Mouse (Mus musculus) midbrain, embryonic 11.5 days (tissue): ENCODE results near the gene Grem1. TPM values are rescaled to one million over a fixed set of nuclear protein-coding genes. Genes with fewer than 3 reads are reported as not detected.

ENCODE experiments used
- ATAC-seq: fragments of 200-750 bp; cut with Nextera tagmentation; 2 replicates; pipeline ENCODE4 v1.8.0; 2017; ENCODE audit warnings: moderate TSS enrichment, moderate library complexity; ENCODE audit not compliant: low FRiP score
- DNase-seq: peaks from one replicate; pipeline ENCODE4 v3.0.0; 2015; ENCODE audit warnings: low spot score; ENCODE audit errors: missing footprints
- H3K27ac ChIP-seq: fragments of 300-500 bp; sonication (generic); 2 replicates; pipeline ENCODE4 v1.5.1; 2014; ENCODE audit warnings: low read depth, low read length
- H3K27me3 ChIP-seq: fragments of 300-500 bp; sonication (generic); 2 replicates; pipeline ENCODE4 v1.6.1; 2014; ENCODE audit warnings: mild to moderate bottlenecking, low read length, moderate library complexity, mixed read lengths; ENCODE audit not compliant: control insufficient read depth, insufficient read depth
- H3K36me3 ChIP-seq: fragments of 300-500 bp; sonication (generic); 2 replicates; pipeline ENCODE4 v1.6.1; 2014; ENCODE audit warnings: mild to moderate bottlenecking, low read length, moderate library complexity, mixed read lengths; ENCODE audit not compliant: control insufficient read depth, insufficient read depth
- H3K4me1 ChIP-seq: fragments of 300-500 bp; sonication (generic); 2 replicates; pipeline ENCODE4 v1.6.1; 2014; ENCODE audit warnings: low read length; ENCODE audit not compliant: control insufficient read depth, insufficient read depth
- H3K4me2 ChIP-seq: fragments of 300-500 bp; sonication (generic); 2 replicates; pipeline ENCODE4 v1.6.1; 2014; ENCODE audit warnings: mild to moderate bottlenecking, moderate library complexity
- H3K4me3 ChIP-seq: fragments of 300-500 bp; sonication (generic); 2 replicates; pipeline ENCODE4 v1.5.1; 2014; ENCODE audit warnings: low read depth, low read length
- H3K9ac ChIP-seq: fragments of 300-500 bp; sonication (generic); 2 replicates; pipeline ENCODE4 v1.6.1; 2014; ENCODE audit warnings: low read length
- H3K9me3 ChIP-seq: fragments of 300-500 bp; sonication (generic); 2 replicates; pipeline ENCODE4 v1.6.1; 2016; ENCODE audit warnings: low read length; ENCODE audit not compliant: control insufficient read depth
- WGBS: fragments of 180-500 bp; shearing (Covaris S2); extraction: QIAGEN DNeasy Blood & Tissue Kit; methylation state at CpG from one replicate; pipeline ENCODE4 v1.1.7; 2014; 5-methylcytosine and 5-hydroxymethylcytosine counted together
- polyA plus RNA-seq: library from polyadenylated mRNA; unstranded; fragments of >200 nt; fragmentation: Nextera tagmentation; extraction: Ambion mirVana; gene quantifications from 2 replicates; pipeline ENCODE4 v1.2.1, GENCODE M21; 2014

The Grem1 gene
- polyA plus RNA-seq, 1 experiment from 2014 or later: 0.10 TPM

- no peak overlapping the region for H3K27ac ChIP-seq
- H3K4me1 ChIP-seq: no peaks in the 10 kb centered on the region
- WGBS: 93% methylated on average over 4 of the region's 4 CpGs
- no peaks in the 10 kb centered on the region for H3K9me3 ChIP-seq
- H3K4me3 ChIP-seq: no peak overlapping the region
- no peak overlapping the region for H3K4me2 ChIP-seq
- H3K36me3 ChIP-seq: no peaks in the 10 kb centered on the region
- no peaks in the 10 kb centered on the region for H3K27me3 ChIP-seq
- ATAC-seq (no peak), DNase-seq (peak; percentile 53)
- no peak overlapping the region for H3K9ac ChIP-seq
Measured at GRCm38 (mm10) chr2:113788821-113789387, 30.5 kb upstream of the Grem1 start.

GRCm38 (mm10) chr2:113787882-113788281 is 29.4 kb upstream of the Grem1 start:
- DNase-seq: no peak
- Histone ChIP-seq H3K4me1 (no peaks in the 10 kb centered on the region), H3K36me3 (no peaks in the 10 kb centered on the region), H3K27me3 (no peaks in the 10 kb centered on the region), H3K9ac (no peak overlapping the region), H3K4me3 (no peak overlapping the region), H3K9me3 (no peaks in the 10 kb centered on the region), H3K27ac (no peak overlapping the region), H3K4me2 (no peak overlapping the region)
- WGBS: 90% methylated on average over 4 of the region's 4 CpGs
- no peak for ATAC-seq

GRCm38 (mm10) chr2:113784851-113785250 is 26.4 kb upstream of the Grem1 start:
- Histone ChIP-seq H3K27ac (no peak overlapping the region), H3K4me2 (no peak overlapping the region), H3K36me3 (no peaks in the 10 kb centered on the region), H3K9me3 (no peaks in the 10 kb centered on the region), H3K27me3 (no peaks in the 10 kb centered on the region), H3K4me3 (no peak overlapping the region), H3K9ac (no peak overlapping the region), H3K4me1 (no peaks in the 10 kb centered on the region)
- DNase-seq (no peak), ATAC-seq (no peak)
- WGBS: 80% methylated on average over 3 of the region's 3 CpGs

GRCm38 (mm10) chr2:113781521-113781920 is 23.1 kb upstream of the Grem1 start:
- 81% methylated on average over 4 of the region's 4 CpGs for WGBS

GRCm38 (mm10) chr2:113781107-113781506 is 22.7 kb upstream of the Grem1 start:
- no peak overlapping the region for H3K4me2 ChIP-seq
- H3K9me3 ChIP-seq: no peaks in the 10 kb centered on the region
- no peaks in the 10 kb centered on the region for H3K27me3 ChIP-seq
- no peak overlapping the region for H3K27ac ChIP-seq
- H3K4me1 ChIP-seq: no peaks in the 10 kb centered on the region
- no peaks in the 10 kb centered on the region for H3K36me3 ChIP-seq
- 88% methylated on average over 5 of the region's 5 CpGs for WGBS
- ATAC-seq (no peak), DNase-seq (no peak)
- no peak overlapping the region for H3K4me3 ChIP-seq
- no peak overlapping the region for H3K9ac ChIP-seq

More at GRCm38 (mm10) chr2:113781521-113781920, 23.1 kb upstream of the Grem1 start:
- Histone ChIP-seq H3K4me2 (no peak overlapping the region), H3K4me1 (no peaks in the 10 kb centered on the region), H3K36me3 (no peaks in the 10 kb centered on the region), H3K27ac (no peak overlapping the region), H3K27me3 (no peaks in the 10 kb centered on the region), H3K9ac (no peak overlapping the region), H3K9me3 (no peaks in the 10 kb centered on the region), H3K4me3 (no peak overlapping the region)
- ATAC-seq (no peak), DNase-seq (no peak)

GRCm38 (mm10) chr2:113779336-113779735 is 20.9 kb upstream of the Grem1 start:
- Histone ChIP-seq H3K27me3 (no peaks in the 10 kb centered on the region), H3K36me3 (no peaks in the 10 kb centered on the region), H3K4me2 (no peak overlapping the region), H3K4me3 (no peak overlapping the region), H3K9me3 (no peaks in the 10 kb centered on the region), H3K9ac (no peak overlapping the region), H3K4me1 (no peaks in the 10 kb centered on the region), H3K27ac (no peak overlapping the region)
- WGBS: 83% methylated on average over 3 of the region's 3 CpGs
- no peak for ATAC-seq
- DNase-seq: no peak

GRCm38 (mm10) chr2:113778036-113778435 is 19.6 kb upstream of the Grem1 start:
- WGBS: 79% methylated on average over 6 of the region's 6 CpGs
- Histone ChIP-seq H3K4me3 (no peak overlapping the region), H3K9ac (no peak overlapping the region), H3K27me3 (no peaks in the 10 kb centered on the region), H3K4me1 (no peaks in the 10 kb centered on the region), H3K36me3 (no peaks in the 10 kb centered on the region), H3K9me3 (no peaks in the 10 kb centered on the region), H3K27ac (no peak overlapping the region), H3K4me2 (no peak overlapping the region)
- no peak for ATAC-seq
- DNase-seq: no peak

- Histone ChIP-seq H3K4me2 (no peak overlapping the region), H3K36me3 (no peaks in the 10 kb centered on the region), H3K9me3 (no peaks in the 10 kb centered on the region), H3K27ac (no peak overlapping the region), H3K27me3 (no peaks in the 10 kb centered on the region), H3K4me1 (no peaks in the 10 kb centered on the region), H3K9ac (no peak overlapping the region), H3K4me3 (no peak overlapping the region)
- no peak for ATAC-seq
- WGBS: 88% methylated on average over 3 of the region's 3 CpGs
- DNase-seq: no peak
Measured at GRCm38 (mm10) chr2:113776297-113776696, 17.9 kb upstream of the Grem1 start.

- Histone ChIP-seq H3K4me3 (no peak overlapping the region), H3K4me1 (no peaks in the 10 kb centered on the region), H3K9me3 (no peaks in the 10 kb centered on the region), H3K4me2 (no peak overlapping the region), H3K27me3 (no peaks in the 10 kb centered on the region), H3K9ac (no peak overlapping the region), H3K36me3 (no peaks in the 10 kb centered on the region), H3K27ac (no peak overlapping the region)
- no peak for DNase-seq
- 81% methylated on average over 6 of the region's 6 CpGs for WGBS
- no peak for ATAC-seq
Measured at GRCm38 (mm10) chr2:113774150-113774805, 15.8 kb upstream of the Grem1 start.
